Mouse (Mus musculus): ENCODE measurements around the gene Bcas3. TPM values are rescaled to one million over a fixed set of nuclear protein-coding genes. Genes with fewer than 3 reads are reported as not detected.

The Bcas3 gene
- polyA plus RNA-seq, 1 experiment: 37.8 TPM

GRCm38 (mm10) chr11:85329167-85329894 is 23.6 kb upstream of the Bcas3 start:
- Histone ChIP-seq H3K27ac (ENCODE audit: insufficient read depth, low read length) (no peak overlapping the region), H3K9me3 (replicated peaks; ENCODE audit: control insufficient read depth, insufficient read depth, low read length, poor library complexity, severe bottlenecking) (no peaks in the 10 kb centered on the region), H3K4me1 (ENCODE audit: control insufficient read depth, insufficient read depth, low read length) (no peaks in the 10 kb centered on the region), H3K36me3 (ENCODE audit: control insufficient read depth, insufficient read depth, low read length, poor library complexity, severe bottlenecking) (peaks cover 13% of the 10 kb centered on the region), H3K4me3 (ENCODE audit: low read depth, low read length) (no peak overlapping the region), H3K9ac (ENCODE audit: low read depth, poor library complexity, severe bottlenecking) (no peak overlapping the region), H3K27me3 (ENCODE audit: control insufficient read depth, insufficient read depth, low read length, poor library complexity, severe bottlenecking) (no peaks in the 10 kb centered on the region)
- no peak for TF ChIP-seq EP300 (IDR thresholded peaks at IDR 0.05; ENCODE audit: insufficient read depth, low read depth, low read length)
- TF ChIP-seq CTCF (IDR thresholded peaks at IDR 0.05; ENCODE audit: low read depth, low read length): no peak
- TF ChIP-seq POLR2A (IDR thresholded peaks at IDR 0.05; ENCODE audit: insufficient read depth, low read length): no peak

GRCm38 (mm10) chr11:85334778-85335177 is 18.2 kb upstream of the Bcas3 start:
- Histone ChIP-seq H3K27ac (ENCODE audit: insufficient read depth, low read length) (no peak overlapping the region), H3K4me3 (ENCODE audit: low read depth, low read length) (no peak overlapping the region), H3K4me1 (ENCODE audit: control insufficient read depth, insufficient read depth, low read length) (no peaks in the 10 kb centered on the region), H3K36me3 (ENCODE audit: control insufficient read depth, insufficient read depth, low read length, poor library complexity, severe bottlenecking) (peaks cover 17% of the 10 kb centered on the region), H3K9ac (ENCODE audit: low read depth, poor library complexity, severe bottlenecking) (no peak overlapping the region), H3K27me3 (ENCODE audit: control insufficient read depth, insufficient read depth, low read length, poor library complexity, severe bottlenecking) (no peaks in the 10 kb centered on the region), H3K9me3 (replicated peaks; ENCODE audit: control insufficient read depth, insufficient read depth, low read length, poor library complexity, severe bottlenecking) (no peaks in the 10 kb centered on the region)
- TF ChIP-seq EP300 (IDR thresholded peaks at IDR 0.05; ENCODE audit: insufficient read depth, low read depth, low read length): no peak
- peak; percentile 62 for TF ChIP-seq CTCF (IDR thresholded peaks at IDR 0.05; ENCODE audit: low read depth, low read length)

GRCm38 (mm10) chr11:85339173-85339831 is 13.7 kb upstream of the Bcas3 start:
- no peaks in the 10 kb centered on the region for H3K9me3 ChIP-seq (replicated peaks; ENCODE audit: control insufficient read depth, insufficient read depth, low read length, poor library complexity, severe bottlenecking)
- no peak overlapping the region for H3K9ac ChIP-seq (ENCODE audit: low read depth, poor library complexity, severe bottlenecking)
- H3K27me3 ChIP-seq (ENCODE audit: control insufficient read depth, insufficient read depth, low read length, poor library complexity, severe bottlenecking): no peaks in the 10 kb centered on the region
- no peak overlapping the region for H3K4me3 ChIP-seq (ENCODE audit: low read depth, low read length)
- H3K27ac ChIP-seq (ENCODE audit: insufficient read depth, low read length): no peak overlapping the region
- no peaks in the 10 kb centered on the region for H3K4me1 ChIP-seq (ENCODE audit: control insufficient read depth, insufficient read depth, low read length)
- TF ChIP-seq POLR2A (IDR thresholded peaks at IDR 0.05; ENCODE audit: insufficient read depth, low read length): no peak
- TF ChIP-seq EP300 (IDR thresholded peaks at IDR 0.05; ENCODE audit: insufficient read depth, low read depth, low read length): no peak
- TF ChIP-seq CTCF (IDR thresholded peaks at IDR 0.05; ENCODE audit: low read depth, low read length): no peak
- peaks cover 25% of the 10 kb centered on the region for H3K36me3 ChIP-seq (ENCODE audit: control insufficient read depth, insufficient read depth, low read length, poor library complexity, severe bottlenecking)

- H3K4me3 ChIP-seq (ENCODE audit: low read depth, low read length): no peak overlapping the region
- TF ChIP-seq POLR2A (IDR thresholded peaks at IDR 0.05; ENCODE audit: insufficient read depth, low read length) (no peak), EP300 (IDR thresholded peaks at IDR 0.05; ENCODE audit: insufficient read depth, low read depth, low read length) (no peak), CTCF (IDR thresholded peaks at IDR 0.05; ENCODE audit: low read depth, low read length) (no peak)
- H3K27ac ChIP-seq (ENCODE audit: insufficient read depth, low read length): no peak overlapping the region
- no peaks in the 10 kb centered on the region for H3K9me3 ChIP-seq (replicated peaks; ENCODE audit: control insufficient read depth, insufficient read depth, low read length, poor library complexity, severe bottlenecking)
- no peaks in the 10 kb centered on the region for H3K4me1 ChIP-seq (ENCODE audit: control insufficient read depth, insufficient read depth, low read length)
- H3K9ac ChIP-seq (ENCODE audit: low read depth, poor library complexity, severe bottlenecking): no peak overlapping the region
- no peaks in the 10 kb centered on the region for H3K27me3 ChIP-seq (ENCODE audit: control insufficient read depth, insufficient read depth, low read length, poor library complexity, severe bottlenecking)
- H3K36me3 ChIP-seq (ENCODE audit: control insufficient read depth, insufficient read depth, low read length, poor library complexity, severe bottlenecking): peaks cover 25% of the 10 kb centered on the region
These were observed 12.8 kb upstream of the Bcas3 start for GRCm38 (mm10) chr11:85340070-85340616.

- no peaks in the 10 kb centered on the region for H3K9me3 ChIP-seq (replicated peaks; ENCODE audit: control insufficient read depth, insufficient read depth, low read length, poor library complexity, severe bottlenecking)
- H3K27me3 ChIP-seq (ENCODE audit: control insufficient read depth, insufficient read depth, low read length, poor library complexity, severe bottlenecking): no peaks in the 10 kb centered on the region
- H3K4me1 ChIP-seq (ENCODE audit: control insufficient read depth, insufficient read depth, low read length): no peaks in the 10 kb centered on the region
- no peak overlapping the region for H3K27ac ChIP-seq (ENCODE audit: insufficient read depth, low read length)
- 0 out of 2 replicates have a peak, but pooled peaks cover 4% of the 10 kb centered on the region for H3K36me3 ChIP-seq (ENCODE audit: control insufficient read depth, insufficient read depth, low read length, poor library complexity, severe bottlenecking)
- no peak overlapping the region for H3K4me3 ChIP-seq (ENCODE audit: low read depth, low read length)
- TF ChIP-seq EP300 (IDR thresholded peaks at IDR 0.05; ENCODE audit: insufficient read depth, low read depth, low read length) (no peak), CTCF (IDR thresholded peaks at IDR 0.05; ENCODE audit: low read depth, low read length) (no peak), POLR2A (IDR thresholded peaks at IDR 0.05; ENCODE audit: insufficient read depth, low read length) (no peak)
- peak overlapping the region; percentile 64 for H3K9ac ChIP-seq (ENCODE audit: low read depth, poor library complexity, severe bottlenecking)
These were observed 852 bp downstream of the Bcas3 start for GRCm38 (mm10) chr11:85353819-85354218.

- TF ChIP-seq POLR2A (IDR thresholded peaks at IDR 0.05; ENCODE audit: insufficient read depth, low read length): no peak
- no peak for TF ChIP-seq CTCF (IDR thresholded peaks at IDR 0.05; ENCODE audit: low read depth, low read length)
- TF ChIP-seq EP300 (IDR thresholded peaks at IDR 0.05; ENCODE audit: insufficient read depth, low read depth, low read length): no peak
- H3K27ac ChIP-seq (ENCODE audit: insufficient read depth, low read length): no peak overlapping the region
- no peaks in the 10 kb centered on the region for H3K9me3 ChIP-seq (replicated peaks; ENCODE audit: control insufficient read depth, insufficient read depth, low read length, poor library complexity, severe bottlenecking)
- H3K27me3 ChIP-seq (ENCODE audit: control insufficient read depth, insufficient read depth, low read length, poor library complexity, severe bottlenecking): no peaks in the 10 kb centered on the region
- no peak overlapping the region for H3K9ac ChIP-seq (ENCODE audit: low read depth, poor library complexity, severe bottlenecking)
- H3K4me3 ChIP-seq (ENCODE audit: low read depth, low read length): no peak overlapping the region
- H3K4me1 ChIP-seq (ENCODE audit: control insufficient read depth, insufficient read depth, low read length): peaks cover 4% of the 10 kb centered on the region
- 0 out of 2 replicates have a peak, but pooled peaks cover 4% of the 10 kb centered on the region for H3K36me3 ChIP-seq (ENCODE audit: control insufficient read depth, insufficient read depth, low read length, poor library complexity, severe bottlenecking)
These were observed 6.7 kb downstream of the Bcas3 start for GRCm38 (mm10) chr11:85359641-85360040.
